15 mouse cellular contexts compared by ENCODE assay signal in the genomic region with DNA sequence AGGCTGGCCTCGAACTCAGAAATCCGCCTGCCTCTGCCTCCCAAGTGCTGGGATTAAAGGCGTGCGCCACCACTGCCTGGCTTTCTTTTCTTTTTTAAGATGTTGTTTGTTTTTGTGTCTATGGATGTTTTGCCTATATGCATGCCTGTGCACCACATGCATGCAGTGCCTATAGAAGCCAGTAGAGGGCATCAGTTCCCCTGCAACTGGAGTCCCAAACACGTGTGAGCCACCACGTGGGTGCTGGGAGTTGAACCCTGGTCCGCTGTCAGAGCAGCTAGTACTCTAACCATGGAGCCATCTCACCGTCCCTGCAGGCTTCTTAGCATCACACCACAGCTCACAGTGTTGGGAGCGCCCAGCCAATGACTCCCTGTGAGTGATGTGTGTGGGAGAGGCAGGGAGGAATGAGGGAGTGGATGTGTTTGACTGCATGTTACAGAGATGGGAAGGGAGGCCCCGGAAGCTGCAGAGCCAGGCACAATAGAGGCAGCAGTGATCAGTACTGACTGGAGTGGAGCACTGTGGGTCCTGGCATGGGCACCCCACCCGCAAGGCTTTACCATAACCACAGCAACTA. TPM values are rescaled to one million over a fixed set of nuclear protein-coding genes. Genes with fewer than 3 reads are reported as not detected.
DNase-seq lines count a peak whose midpoint lies in the region; TF ChIP-seq lines count a peak whose summit lies in the region.
"Had no signal": no experiment of that assay in that cellular context is flagged by ENCODE, and none has a peak within 500 bp of the region (broad histone marks: within the 10 kb centered on the region; RNA-seq: fewer than 3 reads in every experiment).

No protein-coding gene starts in this region.

- no peak for DNase-seq in left cerebral cortex, adult 2 months (ENCODE audit: extremely low spot score in 1 of 2, low spot score in 2 of 2)
- no peak for DNase-seq in left cerebral cortex, postnatal 25 days (ENCODE audit: low spot score in 2 of 2)
- peak; percentile 33 for DNase-seq in retina, postnatal 1 day
- no peak for DNase-seq in retina, embryonic 14.5 days (ENCODE audit: low spot score)
- DNase-seq in NIH3T3 (ENCODE audit: low read depth): peak; percentile 22
- no peak for DNase-seq in adrenal gland, postnatal 36 days
- no peak for DNase-seq in urinary bladder, postnatal 36 days (ENCODE audit: low spot score in 2 of 2)
- DNase-seq: cerebellum, adult 9-10 months; heart, adult 11 months; heart, postnatal 14 days; spleen, adult 18-20 months; thymus, adult 18-20 months had no signal

- H3K27me3 ChIP-seq in small intestine, adult 2 months (ENCODE audit: control insufficient read depth, insufficient read depth, low read length): no peaks in the 10 kb centered on the region
- H3K27me3 ChIP-seq: limb, embryonic 13.5 days had no signal

- no peaks in the 10 kb centered on the region for H3K36me3 ChIP-seq in small intestine, adult 2 months (ENCODE audit: control insufficient read depth, insufficient read depth, low read length)
- H3K36me3 ChIP-seq: limb, embryonic 13.5 days had no signal

- peak; percentile 8; the same call in 1 of the 2 replicates for TF ChIP-seq CTCF in left cerebral cortex, adult 2 months (IDR thresholded peaks at IDR 0.05)
- peak; percentile 42; the same call in 1 of the 2 replicates for TF ChIP-seq CTCF in small intestine, adult 2 months (IDR thresholded peaks at IDR 0.05; ENCODE audit: extremely low read depth, insufficient read length, insufficient replicate concordance, low read depth, low read length)

- intact Hi-C loops in left cerebral cortex, adult 2 months (cut with DNase I): no loop called here
- intact Hi-C loops in left cerebral cortex, postnatal 25 days (cut with DNase I): no loop called here

- no peak for TF ChIP-seq POLR2A in small intestine, adult 2 months (IDR thresholded peaks at IDR 0.05; ENCODE audit: low read depth, low read length)

- WGBS in small intestine, adult 2 months: 90% methylated on average over 11 of the region's 11 CpGs

- H3K4me1 ChIP-seq in small intestine, adult 2 months (ENCODE audit: control insufficient read depth, insufficient read depth, insufficient read length, low read length): peaks cover 22% of the 10 kb centered on the region

- no peak overlapping the region for H3K4me3 ChIP-seq in left cerebral cortex, adult 2 months
- no peak overlapping the region for H3K4me3 ChIP-seq in small intestine, adult 2 months (ENCODE audit: low read depth, low read length)
- H3K4me3 ChIP-seq: limb, embryonic 13.5 days had no signal

- no peak overlapping the region for H3K27ac ChIP-seq in left cerebral cortex, adult 2 months
- no peak overlapping the region for H3K27ac ChIP-seq in small intestine, adult 2 months (ENCODE audit: insufficient read depth, low read depth, low read length)
- H3K27ac ChIP-seq: limb, embryonic 13.5 days; macrophage had no signal

RNA-seq across cellular contexts. Expression of gene Wfdc1, which starts 7.9 kb away (rescaled TPM):
- 10 to 100 TPM in 1 of 2 experiments, 1 to 10 TPM in 1; 9.7 to 10.6 TPM for total RNA-seq in left cerebral cortex, adult 2 months (2021)
- 10 to 100 TPM in 1 of 2 experiments, 1 to 10 TPM in 1; 8.6 to 10.8 TPM for total RNA-seq in left cerebral cortex, postnatal 25 days (2021)
- 33.8 and 34.5 TPM in 2 replicates for polyA plus RNA-seq in small intestine, adult 2 months (2012; rRNA removed)
- total RNA-seq in adrenal gland, postnatal 36 days (2021): 10 to 100 TPM in 1 of 2 experiments, 1 to 10 TPM in 1; 9.7 to 15.6 TPM
- polyA plus RNA-seq: macrophage had no signal

RNA-seq across cellular contexts. Expression of gene Atp2c2, which starts 25.7 kb away (rescaled TPM):
- 1 to 10 TPM; 1.8 to 2.3 TPM for total RNA-seq in left cerebral cortex, adult 2 months (2021)
- 1 to 10 TPM; 1.9 to 2.1 TPM for total RNA-seq in left cerebral cortex, postnatal 25 days (2021)
- 3.0 and 4.8 TPM in 2 replicates for polyA plus RNA-seq in small intestine, adult 2 months (2012; rRNA removed)
- total RNA-seq in adrenal gland, postnatal 36 days (2021): under 1 TPM; 0.17 to 0.46 TPM
- polyA plus RNA-seq: macrophage had no signal

RNA-seq across cellular contexts. Expression of gene Kcng4, which starts 38.6 kb away (rescaled TPM):
- 1 to 10 TPM; 3.4 TPM for total RNA-seq in left cerebral cortex, adult 2 months (2021)
- 1 to 10 TPM; 3.3 to 4.0 TPM for total RNA-seq in left cerebral cortex, postnatal 25 days (2021)
- polyA plus RNA-seq in small intestine, adult 2 months (2012; rRNA removed): 0.38 and 0.82 TPM in 2 replicates
- under 1 TPM; 0.30 to 0.33 TPM for total RNA-seq in adrenal gland, postnatal 36 days (2021)
- polyA plus RNA-seq: limb, embryonic 13.5 days; macrophage had no signal

Comparison
In these comparisons a context has a peak if more than half of its experiments do, and no peak if none do; other contexts are left out.
1. DNase-seq: peak in retina, postnatal 1 day (single experiment) and NIH3T3 (single experiment); none in left cerebral cortex, adult 2 months (0 of 2), left cerebral cortex, postnatal 25 days (0 of 2), retina, embryonic 14.5 days (single experiment), adrenal gland, postnatal 36 days (0 of 2) and urinary bladder, postnatal 36 days (0 of 2).